Mouse (Mus musculus) lung, postnatal 25 days (tissue): ENCODE results near the gene Gm10073.
"Not testable (repeated sequence)": the region's sequence is repeated elsewhere in the genome, so short reads cannot be mapped to it uniquely, and the experiment has no call there.

Experiments
- DNase-seq: peaks from one replicate; pipeline ENCODE4 v3.0.0; 2022; ENCODE audit warnings: low spot score

Gene Gm10073

GRCm38 (mm10) chr8:106597067-106597466, 23.8 kb upstream of the Gm10073 start:
- no peak for DNase-seq

GRCm38 (mm10) chr8:106595623-106596022, 22.4 kb upstream of the Gm10073 start:
- not testable (repeated sequence) for DNase-seq

- no peak for DNase-seq
Measured at GRCm38 (mm10) chr8:106592458-106592857, 19.2 kb upstream of the Gm10073 start.

- no peak for DNase-seq
Measured at GRCm38 (mm10) chr8:106588443-106589431, 15.5 kb upstream of the Gm10073 start.

GRCm38 (mm10) chr8:106586896-106587295, 13.6 kb upstream of the Gm10073 start:
- no peak for DNase-seq

- no peak for DNase-seq
Measured at GRCm38 (mm10) chr8:106585671-106586037, 12.4 kb upstream of the Gm10073 start.

- DNase-seq: no peak
Measured at GRCm38 (mm10) chr8:106584942-106585670, 11.8 kb upstream of the Gm10073 start.

GRCm38 (mm10) chr8:106581344-106582088, 8.3 kb upstream of the Gm10073 start:
- peak; percentile 64 for DNase-seq

- DNase-seq: no peak
Measured at GRCm38 (mm10) chr8:106579510-106579909, 6.2 kb upstream of the Gm10073 start.

GRCm38 (mm10) chr8:106576849-106577555, 3.7 kb upstream of the Gm10073 start:
- DNase-seq: peak; percentile 39

- DNase-seq: no peak
Measured at GRCm38 (mm10) chr8:106574283-106574682, 1.0 kb upstream of the Gm10073 start.

GRCm38 (mm10) chr8:106572175-106572574, 1.1 kb downstream of the Gm10073 start:
- not testable (repeated sequence) for DNase-seq

GRCm38 (mm10) chr8:106571551-106572172, 1.6 kb downstream of the Gm10073 start:
- DNase-seq: no peak

GRCm38 (mm10) chr8:106570386-106570785, 2.9 kb downstream of the Gm10073 start:
- DNase-seq: no peak

- no peak for DNase-seq
Measured at GRCm38 (mm10) chr8:106569006-106569405, 4.3 kb downstream of the Gm10073 start.

GRCm38 (mm10) chr8:106563691-106564182, 9.5 kb downstream of the Gm10073 start:
- peak; percentile 35 for DNase-seq

- DNase-seq: peak; percentile 89
Measured at GRCm38 (mm10) chr8:106561097-106561865, 12.0 kb downstream of the Gm10073 start.

GRCm38 (mm10) chr8:106559844-106560243, 13.4 kb downstream of the Gm10073 start:
- no peak for DNase-seq

- no peak for DNase-seq
Measured at GRCm38 (mm10) chr8:106556068-106556645, 17.1 kb downstream of the Gm10073 start.

GRCm38 (mm10) chr8:106554011-106554410, 19.2 kb downstream of the Gm10073 start:
- no peak for DNase-seq
